In genomic region chr8:127932276-127932675, GRCm38 (mm10) we compare ENCODE assay signal across 27 mouse cellular contexts.
"Had no signal": no experiment of that assay in that cellular context is flagged by ENCODE, and none has a peak within 500 bp of the region (broad histone marks: within the 10 kb centered on the region; RNA-seq: fewer than 3 reads in every experiment).

No protein-coding gene starts in this region.

- H3K4me1 ChIP-seq: heart, embryonic 13.5 days; heart, embryonic 15.5 days; hindbrain, embryonic 15.5 days; kidney, embryonic 15.5 days; limb, embryonic 13.5 days; limb, embryonic 15.5 days; liver, embryonic 12.5 days had no signal

- ATAC-seq: hindbrain, postnatal 0 days; intestine, embryonic 16.5 days; liver, embryonic 12.5 days had no signal

- H3K36me3 ChIP-seq: heart, embryonic 13.5 days; heart, embryonic 15.5 days; hindbrain, embryonic 13.5 days; hindbrain, embryonic 15.5 days; kidney, embryonic 15.5 days; limb, embryonic 13.5 days; limb, embryonic 15.5 days; liver, embryonic 12.5 days had no signal

- DNase-seq: gastrocnemius, postnatal 14 days; gastrocnemius, postnatal 36 days; heart, adult 11 months; heart, adult 2 months; heart, postnatal 14 days; heart, postnatal 36 days; kidney, adult 11 months; kidney, adult 2 months; kidney, adult 9 months; kidney, postnatal 14 days; kidney, postnatal 36 days; layer of hippocampus, adult 9-11 months; layer of hippocampus, postnatal 36 days; left cerebral cortex, postnatal 4 days had no signal

- H3K4me3 ChIP-seq: heart, adult 2 months; heart, embryonic 13.5 days; heart, embryonic 15.5 days; hindbrain, embryonic 13.5 days; hindbrain, embryonic 15.5 days; kidney, embryonic 15.5 days; limb, embryonic 13.5 days; limb, embryonic 15.5 days; liver, embryonic 12.5 days had no signal

- H3K9me3 ChIP-seq: heart, embryonic 13.5 days; heart, embryonic 15.5 days; hindbrain, embryonic 13.5 days; hindbrain, embryonic 15.5 days; kidney, embryonic 15.5 days; limb, embryonic 13.5 days; limb, embryonic 15.5 days; liver, embryonic 12.5 days had no signal

- H3K27me3 ChIP-seq: heart, embryonic 13.5 days; heart, embryonic 15.5 days; hindbrain, embryonic 13.5 days; hindbrain, embryonic 15.5 days; kidney, embryonic 15.5 days; limb, embryonic 13.5 days; limb, embryonic 15.5 days; liver, embryonic 12.5 days had no signal

- H3K27ac ChIP-seq: heart, adult 2 months; heart, embryonic 13.5 days; heart, embryonic 15.5 days; hindbrain, embryonic 13.5 days; hindbrain, embryonic 15.5 days; hindbrain, postnatal 0 days; kidney, embryonic 15.5 days; kidney, postnatal 0 days; limb, embryonic 13.5 days; limb, embryonic 15.5 days; liver, embryonic 12.5 days; liver, embryonic 14.5 days had no signal

- H3K4me2 ChIP-seq: heart, embryonic 11.5 days; heart, embryonic 13.5 days; heart, embryonic 15.5 days; hindbrain, embryonic 13.5 days; hindbrain, embryonic 15.5 days; kidney, embryonic 15.5 days; limb, embryonic 13.5 days; limb, embryonic 15.5 days; liver, embryonic 12.5 days had no signal

- H3K9ac ChIP-seq: heart, embryonic 13.5 days; heart, embryonic 15.5 days; hindbrain, embryonic 13.5 days; hindbrain, embryonic 15.5 days; kidney, embryonic 15.5 days; limb, embryonic 13.5 days; limb, embryonic 15.5 days; liver, embryonic 12.5 days; liver, embryonic 14.5 days had no signal
